Mouse (Mus musculus): ENCODE results near the gene Slc5a5. TPM values are rescaled to one million over a fixed set of nuclear protein-coding genes. Genes with fewer than 3 reads are reported as not detected.

The Slc5a5 gene
- total and polyA plus RNA-seq, 3 experiments: 0.18 TPM; not detected in 2

GRCm38 (mm10) chr8:70928778-70929322 is 36.3 kb upstream of the Slc5a5 start:
- Histone ChIP-seq H3K79me2 (replicated peaks; ENCODE audit: control insufficient read depth, insufficient read depth, low read length) (no peaks in the 10 kb centered on the region), H3K9ac (ENCODE audit: low read depth, low read length) (no peak overlapping the region), H3K4me1 (ENCODE audit: control insufficient read depth, insufficient read depth, low read length) (no peaks in the 10 kb centered on the region), H3K27ac (no peak overlapping the region), H3K27me3 (ENCODE audit: control insufficient read depth, insufficient read depth, low read length) (no peaks in the 10 kb centered on the region), H3K4me3 (no peak overlapping the region), H3K36me3 (ENCODE audit: control insufficient read depth, insufficient read depth, low read length) (no peaks in the 10 kb centered on the region)
- intact Hi-C loops (cut with DNase I): no loop called here
- peak in 1 of 2 experiments; percentile 16 for DNase-seq
- 31% methylated on average over 5 of the region's 5 CpGs for WGBS
- TF ChIP-seq POLR2A (IDR thresholded peaks at IDR 0.05; ENCODE audit: insufficient read depth, low read depth, low read length): no peak
- TF ChIP-seq CTCF (IDR thresholded peaks at IDR 0.05): no peak
- TF ChIP-seq EP300 (IDR thresholded peaks at IDR 0.05; ENCODE audit: insufficient read depth, low read depth, low read length): no peak

- intact Hi-C loops (cut with DNase I): no loop called here
- no peaks in the 10 kb centered on the region for H3K79me2 ChIP-seq (replicated peaks; ENCODE audit: control insufficient read depth, insufficient read depth, low read length)
- H3K36me3 ChIP-seq (ENCODE audit: control insufficient read depth, insufficient read depth, low read length): no peaks in the 10 kb centered on the region
- TF ChIP-seq CTCF (IDR thresholded peaks at IDR 0.05) (no peak), POLR2A (IDR thresholded peaks at IDR 0.05; ENCODE audit: insufficient read depth, low read depth, low read length) (no peak), EP300 (IDR thresholded peaks at IDR 0.05; ENCODE audit: insufficient read depth, low read depth, low read length) (no peak)
- DNase-seq: peak in 1 of 2 experiments; percentile 28
- H3K27me3 ChIP-seq (ENCODE audit: control insufficient read depth, insufficient read depth, low read length): no peaks in the 10 kb centered on the region
- H3K4me3 ChIP-seq: no peak overlapping the region
- no peak overlapping the region for H3K9ac ChIP-seq (ENCODE audit: low read depth, low read length)
- 76% methylated on average over 3 of the region's 3 CpGs for WGBS
- no peaks in the 10 kb centered on the region for H3K4me1 ChIP-seq (ENCODE audit: control insufficient read depth, insufficient read depth, low read length)
- H3K27ac ChIP-seq: no peak overlapping the region
These were observed 35.5 kb upstream of the Slc5a5 start for GRCm38 (mm10) chr8:70928096-70928495.

GRCm38 (mm10) chr8:70926396-70926795 is 33.8 kb upstream of the Slc5a5 start:
- Histone ChIP-seq H3K36me3 (ENCODE audit: control insufficient read depth, insufficient read depth, low read length) (no peaks in the 10 kb centered on the region), H3K4me1 (ENCODE audit: control insufficient read depth, insufficient read depth, low read length) (no peaks in the 10 kb centered on the region), H3K4me3 (no peak overlapping the region), H3K9ac (ENCODE audit: low read depth, low read length) (no peak overlapping the region), H3K27ac (no peak overlapping the region), H3K79me2 (replicated peaks; ENCODE audit: control insufficient read depth, insufficient read depth, low read length) (no peaks in the 10 kb centered on the region), H3K27me3 (ENCODE audit: control insufficient read depth, insufficient read depth, low read length) (no peaks in the 10 kb centered on the region)
- WGBS: 86% methylated on average over 5 of the region's 5 CpGs
- TF ChIP-seq POLR2A (IDR thresholded peaks at IDR 0.05; ENCODE audit: insufficient read depth, low read depth, low read length): no peak
- no peak for TF ChIP-seq EP300 (IDR thresholded peaks at IDR 0.05; ENCODE audit: insufficient read depth, low read depth, low read length)
- TF ChIP-seq CTCF (IDR thresholded peaks at IDR 0.05): no peak
- DNase-seq: peak in 1 of 2 experiments; percentile 6
- intact Hi-C loops (cut with DNase I): no loop called here

- 97% methylated on average over 4 of the region's 4 CpGs for WGBS
- TF ChIP-seq CTCF (IDR thresholded peaks at IDR 0.05) (no peak), EP300 (IDR thresholded peaks at IDR 0.05; ENCODE audit: insufficient read depth, low read depth, low read length) (no peak), POLR2A (IDR thresholded peaks at IDR 0.05; ENCODE audit: insufficient read depth, low read depth, low read length) (no peak)
- intact Hi-C loops (cut with DNase I): no loop called here
These were observed 33.2 kb upstream of the Slc5a5 start for GRCm38 (mm10) chr8:70925754-70926153.

GRCm38 (mm10) chr8:70924151-70924550 is 31.6 kb upstream of the Slc5a5 start:
- Histone ChIP-seq H3K36me3 (ENCODE audit: control insufficient read depth, insufficient read depth, low read length) (no peaks in the 10 kb centered on the region), H3K27me3 (ENCODE audit: control insufficient read depth, insufficient read depth, low read length) (no peaks in the 10 kb centered on the region), H3K9ac (ENCODE audit: low read depth, low read length) (no peak overlapping the region), H3K79me2 (replicated peaks; ENCODE audit: control insufficient read depth, insufficient read depth, low read length) (no peaks in the 10 kb centered on the region), H3K4me3 (no peak overlapping the region), H3K4me1 (ENCODE audit: control insufficient read depth, insufficient read depth, low read length) (no peaks in the 10 kb centered on the region), H3K27ac (no peak overlapping the region)
- WGBS: 86% methylated on average over 4 of the region's 4 CpGs
- intact Hi-C loops (cut with DNase I): no loop called here
- DNase-seq: no peak
- TF ChIP-seq CTCF (IDR thresholded peaks at IDR 0.05) (no peak), POLR2A (IDR thresholded peaks at IDR 0.05; ENCODE audit: insufficient read depth, low read depth, low read length) (no peak)

More at GRCm38 (mm10) chr8:70925754-70926153, 33.2 kb upstream of the Slc5a5 start:
- Histone ChIP-seq H3K4me1 (ENCODE audit: control insufficient read depth, insufficient read depth, low read length) (no peaks in the 10 kb centered on the region), H3K36me3 (ENCODE audit: control insufficient read depth, insufficient read depth, low read length) (no peaks in the 10 kb centered on the region), H3K79me2 (replicated peaks; ENCODE audit: control insufficient read depth, insufficient read depth, low read length) (no peaks in the 10 kb centered on the region), H3K27ac (no peak overlapping the region), H3K9ac (ENCODE audit: low read depth, low read length) (no peak overlapping the region), H3K4me3 (no peak overlapping the region), H3K27me3 (ENCODE audit: control insufficient read depth, insufficient read depth, low read length) (no peaks in the 10 kb centered on the region)
- no peak for DNase-seq

GRCm38 (mm10) chr8:70920049-70920922 is 27.7 kb upstream of the Slc5a5 start:
- Histone ChIP-seq H3K4me3 (no peak overlapping the region), H3K27me3 (ENCODE audit: control insufficient read depth, insufficient read depth, low read length) (no peaks in the 10 kb centered on the region), H3K27ac (no peak overlapping the region), H3K36me3 (ENCODE audit: control insufficient read depth, insufficient read depth, low read length) (no peaks in the 10 kb centered on the region), H3K4me1 (ENCODE audit: control insufficient read depth, insufficient read depth, low read length) (no peaks in the 10 kb centered on the region), H3K9ac (ENCODE audit: low read depth, low read length) (no peak overlapping the region), H3K79me2 (replicated peaks; ENCODE audit: control insufficient read depth, insufficient read depth, low read length) (peaks cover 2% of the 10 kb centered on the region)
- peak in 1 of 2 experiments; percentile 12 for DNase-seq
- TF ChIP-seq CTCF (IDR thresholded peaks at IDR 0.05) (peak; percentile 47), POLR2A (IDR thresholded peaks at IDR 0.05; ENCODE audit: insufficient read depth, low read depth, low read length) (no peak), EP300 (IDR thresholded peaks at IDR 0.05; ENCODE audit: insufficient read depth, low read depth, low read length) (no peak)
- intact Hi-C loops (cut with DNase I): loop anchor here (2.0 kb wide), 1 partner anchor 21 kb away; no protein-coding TSS in a partner anchor
- 79% methylated on average over 9 of the region's 9 CpGs for WGBS

All from heart, adult 2 months (tissue).